Mouse (Mus musculus) embryonic facial prominence, embryonic 10.5 days (tissue): Measurements from ENCODE around the gene Zfp266. TPM values are rescaled to one million over a fixed set of nuclear protein-coding genes. Genes with fewer than 3 reads are reported as not detected.
A peak's percentile ranks its signal among the peaks of the same experiment; 100 is the strongest.

Source experiments
- DNase-seq: peaks from one replicate; pipeline ENCODE4 v3.0.0-alpha.2; 2017; ENCODE audit warnings: low spot score
- H3K27ac ChIP-seq: fragments of 300-500 bp; sonication (generic); replicated peaks from 2 replicates; pipeline ENCODE4 v1.5.1; 2016; ENCODE audit warnings: mild to moderate bottlenecking
- H3K27me3 ChIP-seq: fragments of 300-500 bp; sonication (generic); replicated peaks from 2 replicates; pipeline ENCODE4 v1.6.1; 2016; ENCODE audit warnings: low read depth, mild to moderate bottlenecking; ENCODE audit not compliant: poor library complexity, severe bottlenecking
- H3K36me3 ChIP-seq: fragments of 300-500 bp; sonication (generic); replicated peaks from 2 replicates; pipeline ENCODE4 v1.6.1; 2016; ENCODE audit warnings: mild to moderate bottlenecking, moderate library complexity
- H3K4me1 ChIP-seq: fragments of 300-500 bp; sonication (generic); 2 replicates; pipeline ENCODE4 v1.6.1; 2016
- H3K4me3 ChIP-seq: fragments of 300-500 bp; sonication (generic); 2 replicates; pipeline ENCODE4 v1.5.1; 2016; ENCODE audit warnings: mild to moderate bottlenecking, moderate library complexity
- H3K9me3 ChIP-seq: fragments of 300-500 bp; sonication (generic); 2 replicates; pipeline ENCODE4 v1.6.1; 2016; ENCODE audit warnings: mild to moderate bottlenecking
- WGBS: fragments of 180-500 bp; shearing (Covaris S2); methylation state at CpG from one replicate; pipeline ENCODE4 v1.1.7; 2016; 5-methylcytosine and 5-hydroxymethylcytosine counted together
- polyA plus RNA-seq: library from polyadenylated mRNA; unstranded; fragments of >200 nt; fragmentation: Nextera tagmentation; extraction: Ambion mirVana; gene quantifications from 2 replicates; pipeline ENCODE4 v1.2.1, GENCODE M21; 2016

Gene Zfp266
- polyA plus RNA-seq, 1 experiment from 2014 or later, result 152 TPM

GRCm38 (mm10) chr9:20518708-20519107 lies 2.5 kb downstream of the Zfp266 start:
- DNase-seq, result no peak
- no peak overlapping the region for H3K27ac ChIP-seq
- WGBS, result 89% methylated on average over 4 of the region's 4 CpGs
- peak overlapping the region; percentile 95 for H3K4me3 ChIP-seq
- H3K9me3 ChIP-seq, result no peaks in the 10 kb centered on the region
- peaks cover 57% of the 10 kb centered on the region for H3K36me3 ChIP-seq
- no peaks in the 10 kb centered on the region for H3K27me3 ChIP-seq
- H3K4me1 ChIP-seq, result peaks cover 28% of the 10 kb centered on the region

GRCm38 (mm10) chr9:20517727-20518126 lies 3.5 kb downstream of the Zfp266 start:
- H3K36me3 ChIP-seq, result peaks cover 67% of the 10 kb centered on the region
- no peaks in the 10 kb centered on the region for H3K27me3 ChIP-seq
- no peaks in the 10 kb centered on the region for H3K9me3 ChIP-seq
- peaks cover 28% of the 10 kb centered on the region for H3K4me1 ChIP-seq
- 97% methylated on average over 1 of the region's 1 CpGs for WGBS
- H3K4me3 ChIP-seq, result no peak overlapping the region
- H3K27ac ChIP-seq, result no peak overlapping the region
- no peak for DNase-seq

- Histone ChIP-seq H3K9me3 (no peaks in the 10 kb centered on the region), H3K4me3 (no peak overlapping the region), H3K27ac (no peak overlapping the region), H3K4me1 (peaks cover 15% of the 10 kb centered on the region), H3K27me3 (no peaks in the 10 kb centered on the region), H3K36me3 (peaks cover 98% of the 10 kb centered on the region)
- WGBS, result 88% methylated on average over 3 of the region's 3 CpGs
- DNase-seq, result no peak
Observed at GRCm38 (mm10) chr9:20514016-20514415, 7.2 kb downstream of the Zfp266 start.

GRCm38 (mm10) chr9:20512714-20513113 lies 8.5 kb downstream of the Zfp266 start:
- no peak overlapping the region for H3K4me3 ChIP-seq
- H3K27ac ChIP-seq, result no peak overlapping the region
- 85% methylated on average over 8 of the region's 8 CpGs for WGBS
- 0 out of 2 replicates have a peak, but pooled peaks cover 7% of the 10 kb centered on the region for H3K4me1 ChIP-seq
- peaks cover 97% of the 10 kb centered on the region for H3K36me3 ChIP-seq
- DNase-seq, result no peak
- no peaks in the 10 kb centered on the region for H3K9me3 ChIP-seq
- no peaks in the 10 kb centered on the region for H3K27me3 ChIP-seq

GRCm38 (mm10) chr9:20511645-20512044 lies 9.6 kb downstream of the Zfp266 start:
- H3K4me3 ChIP-seq, result no peak overlapping the region
- no peak overlapping the region for H3K27ac ChIP-seq
- no peaks in the 10 kb centered on the region for H3K27me3 ChIP-seq
- H3K4me1 ChIP-seq, result 0 out of 2 replicates have a peak, but pooled peaks cover 7% of the 10 kb centered on the region
- 89% methylated on average over 4 of the region's 4 CpGs for WGBS
- no peak for DNase-seq
- H3K36me3 ChIP-seq, result peaks cover 97% of the 10 kb centered on the region
- H3K9me3 ChIP-seq, result no peaks in the 10 kb centered on the region

- no peak overlapping the region for H3K27ac ChIP-seq
- no peaks in the 10 kb centered on the region for H3K9me3 ChIP-seq
- no peak for DNase-seq
- WGBS, result 61% methylated on average over 1 of the region's 1 CpGs
- no peaks in the 10 kb centered on the region for H3K27me3 ChIP-seq
- no peak overlapping the region for H3K4me3 ChIP-seq
- peaks cover 97% of the 10 kb centered on the region for H3K36me3 ChIP-seq
- 0 out of 2 replicates have a peak, but pooled peaks cover 5% of the 10 kb centered on the region for H3K4me1 ChIP-seq
Observed at GRCm38 (mm10) chr9:20510346-20510745, 10.9 kb downstream of the Zfp266 start.

- Histone ChIP-seq H3K9me3 (no peaks in the 10 kb centered on the region), H3K27me3 (no peaks in the 10 kb centered on the region), H3K36me3 (peaks cover 97% of the 10 kb centered on the region), H3K27ac (no peak overlapping the region), H3K4me1 (0 out of 2 replicates have a peak, but pooled peaks cover 3% of the 10 kb centered on the region), H3K4me3 (no peak overlapping the region)
- WGBS, result 90% methylated on average over 3 of the region's 3 CpGs
- DNase-seq, result no peak
Observed at GRCm38 (mm10) chr9:20509676-20510075, 11.5 kb downstream of the Zfp266 start.

GRCm38 (mm10) chr9:20504801-20505200 lies 16.4 kb downstream of the Zfp266 start:
- DNase-seq, result no peak
- WGBS, result 91% methylated on average over 5 of the region's 5 CpGs
- no peak overlapping the region for H3K27ac ChIP-seq
- no peaks in the 10 kb centered on the region for H3K27me3 ChIP-seq
- no peak overlapping the region for H3K4me3 ChIP-seq
- peaks cover 97% of the 10 kb centered on the region for H3K36me3 ChIP-seq
- H3K4me1 ChIP-seq, result no peaks in the 10 kb centered on the region
- H3K9me3 ChIP-seq, result no peaks in the 10 kb centered on the region

- WGBS, result 10% methylated on average over 9 of the region's 9 CpGs
- H3K4me3 ChIP-seq, result peak overlapping the region; percentile 92
- peaks cover 59% of the 10 kb centered on the region for H3K36me3 ChIP-seq
- H3K9me3 ChIP-seq, result no peaks in the 10 kb centered on the region
- no peak for DNase-seq
- peaks cover 23% of the 10 kb centered on the region for H3K4me1 ChIP-seq
- no peaks in the 10 kb centered on the region for H3K27me3 ChIP-seq
- H3K27ac ChIP-seq, result peak overlapping the region; percentile 95
Observed at GRCm38 (mm10) chr9:20493281-20493680, 27.9 kb downstream of the Zfp266 start.

GRCm38 (mm10) chr9:20492527-20493233 lies 28.5 kb downstream of the Zfp266 start, which contains the start of gene Zfp426:
TSS of gene Zfp426 (minus strand) at chr9:20492746.
- peak within 1 kb of the TSS; percentile 92 for H3K4me3 ChIP-seq
- DNase-seq, result peak; percentile 91
- H3K27ac ChIP-seq, result peak within 1 kb of the TSS; percentile 95
- peaks cover 23% of the 10 kb centered on the region for H3K4me1 ChIP-seq
- peaks cover 57% of the 10 kb centered on the region for H3K36me3 ChIP-seq
- no peaks in the 10 kb centered on the region for H3K9me3 ChIP-seq
- no peaks in the 10 kb centered on the region for H3K27me3 ChIP-seq
- WGBS, result under 1% methylated on average over 40 of the region's 40 CpGs

- H3K4me1 ChIP-seq, result peaks cover 23% of the 10 kb centered on the region
- H3K36me3 ChIP-seq, result peaks cover 57% of the 10 kb centered on the region
- H3K27me3 ChIP-seq, result no peaks in the 10 kb centered on the region
- DNase-seq, result no peak
- peak overlapping the region; percentile 92 for H3K4me3 ChIP-seq
- no peaks in the 10 kb centered on the region for H3K9me3 ChIP-seq
- WGBS, result 13% methylated on average over 20 of the region's 20 CpGs
- H3K27ac ChIP-seq, result peak overlapping the region; percentile 95
Observed at GRCm38 (mm10) chr9:20491858-20492526, 29.2 kb downstream of the Zfp266 start.

- Histone ChIP-seq H3K27ac (no peak overlapping the region), H3K27me3 (no peaks in the 10 kb centered on the region), H3K36me3 (peaks cover 56% of the 10 kb centered on the region), H3K4me3 (no peak overlapping the region), H3K4me1 (peaks cover 23% of the 10 kb centered on the region), H3K9me3 (no peaks in the 10 kb centered on the region)
- DNase-seq, result no peak
- 90% methylated on average over 5 of the region's 5 CpGs for WGBS
Observed at GRCm38 (mm10) chr9:20489536-20489935, 31.7 kb downstream of the Zfp266 start.

GRCm38 (mm10) chr9:20479396-20479795 lies 41.8 kb downstream of the Zfp266 start:
- Histone ChIP-seq H3K4me3 (no peak overlapping the region), H3K27me3 (no peaks in the 10 kb centered on the region), H3K36me3 (peaks cover 81% of the 10 kb centered on the region), H3K9me3 (no peaks in the 10 kb centered on the region), H3K27ac (no peak overlapping the region), H3K4me1 (no peaks in the 10 kb centered on the region)
- no peak for DNase-seq
- 94% methylated on average over 5 of the region's 5 CpGs for WGBS
